Mouse (Mus musculus) CD4-positive, CD25-positive, alpha-beta regulatory T cell, adult 2 months (primary cell): ENCODE results near the gene Tmem121.
A peak's percentile ranks its signal among the peaks of the same experiment; 100 is the strongest.
"Not testable (repeated sequence)": the region's sequence is repeated elsewhere in the genome, so short reads cannot be mapped to it uniquely, and the experiment has no call there.

Experiments used
- DNase-seq: peaks from one replicate; pipeline ENCODE4 v3.0.0-alpha.2; 2012; ENCODE audit warnings: low read depth, low spot score

Gene Tmem121

GRCm38 (mm10) chr12:113220447-113220846, 34.7 kb downstream of the Tmem121 start:
- DNase-seq: peak; percentile 89

- peak; percentile 84 for DNase-seq
These were observed 35.6 kb downstream of the Tmem121 start for GRCm38 (mm10) chr12:113221289-113221688.

DNA sequence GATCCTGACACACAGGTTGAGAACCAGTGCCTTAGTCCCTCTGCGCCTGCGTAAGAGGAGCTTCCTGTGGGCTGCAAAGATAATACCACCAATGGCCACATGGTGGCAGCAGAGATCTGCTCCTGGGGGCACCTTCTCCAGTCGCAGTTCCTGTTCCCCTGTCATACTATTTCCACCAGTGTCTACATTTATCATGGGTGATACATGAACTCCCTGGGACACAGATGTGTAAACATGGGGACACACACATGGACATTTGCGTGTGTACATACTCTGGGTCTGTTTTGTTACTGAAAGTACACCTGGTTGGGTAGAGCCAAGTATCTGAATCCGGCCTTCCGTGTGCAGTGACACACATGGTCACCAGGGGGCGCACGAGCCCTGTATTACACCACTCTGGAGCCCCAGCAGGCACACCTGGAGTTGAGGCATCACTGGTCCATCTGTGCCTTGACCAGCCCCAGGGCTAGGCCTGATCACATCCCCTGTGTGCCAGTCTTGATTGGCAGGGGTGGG, 36.4 kb downstream of the Tmem121 start:
- peak; percentile 97 for DNase-seq

DNA sequence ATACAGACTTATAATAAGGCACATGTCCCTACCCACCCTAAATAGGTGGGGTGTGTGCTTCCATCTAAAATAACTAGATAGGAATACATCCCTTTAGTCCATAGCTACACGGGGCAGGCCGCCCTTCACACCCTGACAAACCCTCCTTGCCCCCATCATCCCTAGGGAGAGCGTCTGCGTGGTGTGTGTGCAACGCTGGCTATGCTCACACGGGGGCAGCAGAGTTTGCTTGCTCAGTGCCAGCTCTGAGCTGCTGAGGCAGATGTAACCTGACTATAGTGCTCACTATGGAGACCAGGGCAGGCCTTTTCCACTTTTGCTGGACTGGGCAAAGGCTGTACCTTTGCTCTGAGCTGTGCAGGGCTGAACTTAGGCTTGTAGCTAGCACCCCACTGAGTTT, 37.0 kb downstream of the Tmem121 start:
- peak; percentile 86 for DNase-seq

- DNase-seq: peak; percentile 85
These were observed 38.5 kb downstream of the Tmem121 start for GRCm38 (mm10) chr12:113224206-113224605.

- DNase-seq: peak; percentile 53
These were observed 39.0 kb downstream of the Tmem121 start for GRCm38 (mm10) chr12:113224687-113225091.

GRCm38 (mm10) chr12:113227970-113228593, 42.4 kb downstream of the Tmem121 start:
- DNase-seq: peak; percentile 22

- no peak for DNase-seq
These were observed 45.0 kb downstream of the Tmem121 start for GRCm38 (mm10) chr12:113230741-113231140.

DNA sequence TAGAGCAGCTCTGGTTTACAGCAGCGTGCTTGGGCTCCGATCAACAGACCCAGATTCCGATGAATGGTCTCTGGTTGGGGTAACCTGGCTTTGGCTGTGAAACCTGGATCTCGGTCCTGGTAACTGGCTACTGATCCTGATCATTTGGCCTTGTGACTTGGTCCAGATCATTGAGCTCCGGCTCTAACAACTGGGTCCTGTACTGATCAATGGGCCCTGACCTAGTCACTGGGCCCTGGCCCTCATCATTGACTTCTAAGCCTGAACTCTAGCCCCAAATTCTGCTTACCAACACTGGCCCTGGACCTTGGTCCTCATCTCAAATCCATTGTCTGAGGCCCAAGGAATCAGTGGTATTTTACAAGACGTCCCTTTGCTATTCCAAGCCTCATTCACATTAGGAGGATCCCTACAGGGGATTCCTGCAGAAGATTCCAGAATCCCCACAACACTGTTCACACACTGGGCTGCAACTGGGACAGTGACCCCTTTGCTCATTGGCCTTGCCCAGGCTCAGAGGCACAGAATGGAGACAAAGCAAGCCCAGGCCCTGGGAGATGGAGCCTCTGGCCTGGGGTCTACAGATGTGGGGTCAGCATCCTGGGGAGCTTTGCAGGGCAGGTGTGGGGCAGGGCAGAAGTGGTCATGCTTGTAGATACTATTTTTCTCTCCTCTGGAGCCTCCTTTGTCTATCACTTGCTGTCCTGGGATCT, 46.0 kb downstream of the Tmem121 start:
- DNase-seq: not testable (repeated sequence)

GRCm38 (mm10) chr12:113232264-113232750, 46.6 kb downstream of the Tmem121 start:
- not testable (repeated sequence) for DNase-seq
